Mouse (Mus musculus) retina, postnatal 7 days (tissue): ENCODE results near the gene Tatdn3.

ENCODE experiments used
- DNase-seq: peaks from one replicate; pipeline ENCODE4 v3.0.0-alpha.2; 2012; ENCODE audit warnings: low read depth, low spot score

The Tatdn3 gene

GRCm38 (mm10) chr1:191075199-191075883 lies 12.6 kb upstream of the Tatdn3 start:
- DNase-seq: peak; percentile 65

DNA sequence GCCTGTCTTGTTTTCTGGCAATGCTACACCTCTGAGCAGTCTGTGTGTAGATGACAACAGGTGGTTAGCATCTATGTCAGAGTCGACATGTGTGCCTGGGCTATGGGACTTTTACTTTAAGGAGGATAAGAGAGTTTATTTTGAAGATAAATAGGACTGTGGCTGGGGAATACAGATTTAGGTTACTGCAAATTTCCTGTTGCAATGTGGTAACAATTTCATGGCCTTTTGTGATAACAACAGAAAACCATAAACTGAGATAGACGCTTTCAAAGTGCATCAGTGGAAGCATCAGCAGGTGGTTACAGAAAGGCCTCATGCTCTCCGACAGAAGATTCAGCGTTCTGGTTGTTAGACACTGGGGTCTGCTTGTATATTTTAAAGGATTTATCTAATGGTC lies 10.8 kb upstream of the Tatdn3 start:
- DNase-seq: no peak

DNA sequence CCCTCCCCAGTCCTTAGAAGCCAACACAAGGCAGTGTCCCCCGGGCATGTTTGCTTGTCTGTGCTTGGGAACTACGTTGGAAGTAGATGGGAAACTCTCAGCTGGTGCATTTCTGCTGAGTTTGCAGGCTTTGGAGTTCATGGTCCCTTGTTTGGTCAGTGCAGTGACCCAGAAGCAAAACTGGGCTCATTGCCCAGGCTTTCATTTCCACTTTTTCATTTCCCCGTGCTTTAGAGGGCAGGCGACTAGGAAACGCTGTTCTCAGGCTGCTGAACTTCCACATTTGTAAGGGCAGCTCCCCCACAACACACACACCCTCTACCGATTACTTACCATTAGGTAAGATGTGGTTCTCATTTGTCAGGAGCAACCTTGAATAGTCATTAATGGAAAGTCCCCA lies 10.3 kb upstream of the Tatdn3 start:
- DNase-seq: no peak

GRCm38 (mm10) chr1:191072329-191072913 lies 9.7 kb upstream of the Tatdn3 start:
- DNase-seq: no peak

DNA sequence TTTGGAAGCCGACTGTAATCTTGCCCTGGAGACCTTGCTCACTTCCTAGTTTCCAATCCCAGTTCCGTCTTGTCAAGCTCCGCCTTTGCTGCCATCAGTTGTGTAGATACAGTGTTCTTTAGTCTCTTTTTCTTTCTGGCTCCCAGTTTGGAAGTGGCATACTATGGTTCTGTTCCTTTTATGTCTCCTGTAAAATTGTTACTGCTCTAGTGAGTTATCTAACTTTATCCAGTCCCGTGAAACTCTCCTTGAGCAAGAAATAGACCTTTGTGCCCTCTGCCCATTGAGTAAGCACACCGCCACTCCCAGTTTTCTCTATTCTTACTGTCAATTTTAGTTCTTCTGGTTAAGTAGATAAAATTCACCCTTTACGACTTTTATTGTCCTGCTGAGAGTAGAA lies 8.9 kb upstream of the Tatdn3 start:
- no peak for DNase-seq

GRCm38 (mm10) chr1:191070259-191070658 lies 7.5 kb upstream of the Tatdn3 start:
- DNase-seq: no peak

DNA sequence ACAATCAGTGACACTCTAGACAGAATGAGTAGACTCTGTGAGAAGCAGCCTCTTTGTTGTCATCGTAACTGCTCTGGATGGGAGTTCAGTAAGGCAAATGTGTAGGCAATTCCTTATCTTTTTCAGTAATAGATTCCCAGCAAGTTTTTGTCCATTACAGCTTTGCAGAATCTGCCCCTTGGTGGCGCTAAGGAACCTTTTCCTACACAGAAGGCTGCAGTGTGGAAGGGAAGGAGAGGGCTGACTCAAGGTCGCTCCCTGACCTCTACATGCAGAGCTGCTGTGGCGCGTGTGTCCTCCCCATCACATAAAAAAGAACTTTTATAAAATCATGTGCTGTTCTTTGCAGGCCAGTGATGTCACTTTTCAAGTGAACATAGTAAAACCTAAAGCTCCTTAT lies 5.6 kb upstream of the Tatdn3 start:
- DNase-seq: no peak

- DNase-seq: no peak
These were observed 2.5 kb upstream of the Tatdn3 start for GRCm38 (mm10) chr1:191065188-191065587.

- DNase-seq: no peak
These were observed 1.8 kb upstream of the Tatdn3 start for GRCm38 (mm10) chr1:191064535-191064934.

DNA sequence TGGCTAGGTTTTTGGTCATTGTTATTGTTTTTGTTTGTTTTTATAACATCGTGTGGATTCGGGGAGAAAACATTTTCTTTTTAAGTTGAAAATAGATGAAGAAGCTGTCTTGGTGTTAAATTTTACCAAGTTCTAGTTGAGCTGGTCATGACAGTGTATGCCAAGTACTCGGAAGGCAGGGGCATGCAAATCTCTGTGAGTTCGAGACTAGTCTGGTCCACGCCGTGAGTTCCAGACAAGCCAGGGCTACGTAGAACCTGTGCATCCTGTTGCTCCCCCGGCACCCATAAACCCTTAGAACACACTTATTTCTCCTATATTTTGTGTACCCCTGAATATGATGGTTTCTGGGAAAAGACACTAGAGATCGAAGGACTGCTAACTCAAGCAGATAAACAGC lies 968 bp upstream of the Tatdn3 start:
- DNase-seq: no peak

- no peak for DNase-seq
These were observed 421 bp downstream of the Tatdn3 start for GRCm38 (mm10) chr1:191062241-191062780.

- DNase-seq: no peak
These were observed 5.3 kb downstream of the Tatdn3 start for GRCm38 (mm10) chr1:191057461-191057860.

GRCm38 (mm10) chr1:191055533-191055873 lies 7.2 kb downstream of the Tatdn3 start:
- DNase-seq: no peak

GRCm38 (mm10) chr1:191054870-191055532 lies 7.7 kb downstream of the Tatdn3 start:
- no peak for DNase-seq

- no peak for DNase-seq
These were observed 9.2 kb downstream of the Tatdn3 start for GRCm38 (mm10) chr1:191053555-191053954.

DNA sequence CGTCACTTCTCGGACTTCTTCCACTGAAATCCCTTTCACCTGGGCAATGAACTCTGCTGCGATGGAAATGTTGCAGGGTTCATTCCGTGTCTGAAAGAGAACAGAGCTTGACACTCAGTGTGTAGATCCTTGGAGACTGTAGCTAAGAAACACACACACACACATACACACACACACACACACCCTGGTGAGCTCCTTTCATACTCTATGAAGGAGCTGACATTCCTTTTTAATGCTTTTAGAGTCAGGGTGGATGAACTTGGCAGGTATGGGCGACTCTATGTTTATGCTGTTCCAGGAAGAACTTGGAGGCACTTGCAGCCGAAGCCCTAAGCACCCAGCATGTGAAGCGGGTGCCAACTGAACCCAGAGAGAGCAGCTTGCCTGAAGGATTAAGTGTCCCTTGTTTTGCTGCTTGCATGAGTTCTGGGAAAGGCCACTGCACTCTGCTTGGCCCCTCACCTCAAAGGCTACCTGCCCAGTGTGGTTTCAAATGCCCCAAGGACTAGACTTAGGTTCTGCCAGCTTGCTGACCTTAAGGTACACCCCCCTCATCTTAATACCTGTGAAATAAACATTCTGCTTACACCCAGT lies 16.4 kb downstream of the Tatdn3 start:
- DNase-seq: no peak

DNA sequence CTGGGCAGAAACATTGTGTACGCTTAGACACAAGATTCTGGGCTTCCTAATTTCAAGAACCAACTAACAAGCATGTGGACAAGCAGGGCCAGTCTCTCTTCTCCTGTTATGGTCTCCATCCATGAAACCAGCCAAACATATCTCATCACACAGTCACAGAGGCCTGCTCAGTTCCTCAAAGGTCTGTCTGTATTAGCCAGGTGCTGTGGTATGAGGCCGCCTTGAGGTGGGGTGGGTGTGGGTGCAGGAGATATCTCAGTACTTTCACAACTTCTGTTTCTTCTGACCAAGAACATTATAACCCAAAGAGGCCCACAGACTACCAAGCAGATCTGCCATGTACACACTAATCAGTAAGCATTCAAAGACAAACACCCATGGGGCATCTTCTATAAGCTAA lies 17.5 kb downstream of the Tatdn3 start:
- DNase-seq: no peak

DNA sequence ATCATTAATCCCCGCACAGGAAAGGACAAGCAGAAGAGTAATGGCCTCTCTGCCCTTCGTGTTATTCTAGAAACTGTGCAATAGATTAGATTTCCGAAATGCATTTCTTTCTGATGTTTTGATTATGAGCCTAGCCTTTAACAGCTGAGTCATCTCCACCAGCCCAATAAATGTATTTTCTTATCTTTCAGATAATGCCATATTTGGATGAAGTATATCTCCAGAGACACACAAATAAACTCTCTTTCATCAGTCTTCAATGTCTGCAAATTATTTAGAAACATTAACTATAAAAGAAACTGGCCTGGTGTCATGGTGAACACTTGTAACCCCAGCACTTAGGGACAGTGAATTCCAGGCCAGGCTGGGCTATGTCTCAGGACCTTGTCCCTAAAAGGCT lies 20.0 kb downstream of the Tatdn3 start:
- no peak for DNase-seq

DNA sequence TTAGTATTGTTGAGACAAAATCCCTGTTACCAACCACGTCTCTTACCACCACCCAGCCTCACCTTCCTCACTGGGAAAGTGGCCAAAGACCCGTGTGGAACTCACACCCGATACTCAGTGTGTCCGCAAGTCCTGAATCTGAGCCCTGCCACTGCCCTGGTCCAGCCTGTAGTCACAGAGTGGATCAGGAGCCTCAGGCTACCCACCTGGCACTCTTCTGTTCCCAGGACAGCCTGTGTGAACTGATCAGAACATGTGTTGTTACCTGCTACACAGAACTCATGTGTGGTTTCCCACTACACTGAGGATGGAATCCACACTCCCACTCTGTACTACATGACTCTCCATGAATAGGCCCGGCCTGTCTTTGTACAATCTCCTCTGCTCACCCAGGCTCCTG lies 20.6 kb downstream of the Tatdn3 start:
- DNase-seq: no peak

DNA sequence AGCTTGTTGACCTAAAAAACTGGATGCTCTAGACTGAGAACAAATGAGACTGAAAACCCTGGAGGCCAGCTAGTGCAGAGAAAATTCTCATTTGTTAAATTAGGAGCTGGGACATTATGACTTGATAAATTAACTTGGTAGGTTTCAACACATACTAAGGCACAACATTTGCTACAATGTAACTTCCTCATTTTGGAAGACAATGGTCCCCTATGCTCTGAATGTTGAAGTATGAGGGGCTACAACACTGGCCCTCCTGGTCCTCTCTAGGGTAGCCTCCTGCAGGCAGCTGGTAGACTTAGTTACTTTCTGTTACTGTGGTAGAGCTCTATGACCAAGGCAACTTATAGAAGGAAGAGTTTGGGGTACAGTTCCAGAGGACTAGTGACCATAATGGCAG lies 21.4 kb downstream of the Tatdn3 start:
- no peak for DNase-seq

DNA sequence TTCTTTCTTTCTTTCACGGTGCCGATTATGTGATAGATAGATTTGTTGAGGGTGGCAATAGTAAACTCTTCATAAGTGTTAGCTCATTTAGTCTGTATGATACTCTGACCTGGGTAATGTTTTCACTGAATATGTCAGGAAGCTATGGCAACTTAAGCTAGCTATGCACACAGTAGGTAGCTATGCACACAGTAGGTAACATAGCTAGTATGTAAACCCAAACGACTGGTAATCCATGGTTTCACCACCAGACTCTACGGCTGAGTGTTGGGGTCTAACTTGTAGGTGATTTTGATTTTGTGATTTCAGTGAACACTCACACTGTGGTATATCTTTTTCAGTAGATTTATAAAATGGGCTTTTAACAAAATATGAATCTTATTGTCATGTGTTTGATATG lies 24.7 kb downstream of the Tatdn3 start:
- DNase-seq: no peak

DNA sequence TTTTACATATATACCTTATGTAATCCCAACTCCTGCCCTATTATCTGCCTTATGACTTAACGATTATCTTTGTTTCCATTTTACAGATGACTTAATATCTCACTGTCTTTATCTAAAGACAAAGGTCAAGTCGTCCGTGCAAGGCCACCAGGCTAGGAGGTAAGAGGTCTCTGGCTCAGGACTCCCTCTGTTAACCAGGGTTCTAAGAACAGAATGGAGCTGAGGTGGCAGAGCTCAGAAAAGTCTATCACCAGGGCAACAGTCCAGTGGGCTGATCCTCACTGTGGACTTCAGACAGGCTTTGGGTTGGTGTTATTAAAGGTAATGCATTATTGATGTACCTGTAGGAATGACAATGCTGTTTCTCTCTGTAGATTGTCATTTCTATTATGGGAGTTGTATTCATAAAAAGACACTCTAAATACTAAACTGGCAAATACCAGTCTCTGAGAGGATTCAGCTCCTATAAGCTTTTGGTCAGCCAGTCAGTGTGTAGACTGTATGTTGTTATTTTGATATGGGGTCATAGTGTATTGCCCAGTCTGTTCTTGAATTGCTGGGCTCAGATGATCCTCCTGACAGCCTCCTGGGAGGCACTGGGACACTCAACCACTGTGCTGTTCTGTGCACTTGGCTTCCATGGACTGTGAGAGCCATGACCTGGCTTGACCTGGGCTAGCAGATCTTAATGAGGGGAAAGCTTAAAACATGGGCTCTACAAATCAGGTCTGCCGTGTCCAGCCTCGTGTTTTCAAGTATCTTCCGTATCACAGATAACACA lies 26.0 kb downstream of the Tatdn3 start, which contains the start of gene Spata45:
Gene Spata45, plus strand, starts transcription at position 86 of the 781 bp plus-strand sequence.
- DNase-seq: no peak
